Mouse (Mus musculus): ENCODE data around the gene Pcgf3. TPM values are rescaled to one million over a fixed set of nuclear protein-coding genes. Genes with fewer than 3 reads are reported as not detected.

The Pcgf3 gene
- polyA plus RNA-seq, 1 experiment from 2014 or later = 22.8 TPM

GRCm38 (mm10) chr5:108521016-108521415 is 60.0 kb downstream of the Pcgf3 start:
- no peak for ATAC-seq (ENCODE audit: insufficient number of reproducible peaks, insufficient read depth, low FRiP score, low TSS enrichment, low read depth)
- WGBS = 52% methylated on average over 2 of the region's 2 CpGs
- no peak overlapping the region for H3K4me3 ChIP-seq
- H3K4me1 ChIP-seq = 0 out of 2 replicates have a peak, but pooled peaks cover 2% of the 10 kb centered on the region
- H3K9me3 ChIP-seq = no peaks in the 10 kb centered on the region
- no peaks in the 10 kb centered on the region for H3K36me3 ChIP-seq
- no peak overlapping the region for H3K9ac ChIP-seq
- no peaks in the 10 kb centered on the region for H3K27me3 ChIP-seq
- H3K4me2 ChIP-seq = no peak overlapping the region
- H3K27ac ChIP-seq = no peak overlapping the region

DNA sequence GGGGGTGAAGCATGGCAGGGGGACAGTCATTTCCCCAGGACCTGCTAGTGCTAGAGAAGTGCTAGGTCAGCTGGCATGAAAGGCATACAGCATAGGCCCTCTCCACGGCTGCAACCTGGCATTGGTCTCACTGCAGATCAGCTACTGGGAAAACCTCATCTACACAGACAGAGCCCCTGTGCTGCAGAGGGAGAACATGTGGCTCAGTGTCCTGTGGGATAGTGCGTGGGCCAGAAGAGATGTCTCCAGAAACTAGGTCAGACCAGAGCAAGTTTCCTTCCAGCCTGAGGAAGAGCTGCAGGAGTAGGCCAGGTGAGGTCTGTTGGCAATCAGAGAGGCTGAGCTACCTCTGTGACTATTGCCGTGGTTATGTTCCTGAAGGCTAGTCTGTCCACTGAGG is 60.9 kb downstream of the Pcgf3 start:
- Histone ChIP-seq H3K4me1 (0 out of 2 replicates have a peak, but pooled peaks cover 2% of the 10 kb centered on the region), H3K27me3 (no peaks in the 10 kb centered on the region), H3K9ac (no peak overlapping the region), H3K4me3 (no peak overlapping the region), H3K36me3 (no peaks in the 10 kb centered on the region), H3K27ac (no peak overlapping the region), H3K4me2 (no peak overlapping the region), H3K9me3 (no peaks in the 10 kb centered on the region)
- ATAC-seq (ENCODE audit: insufficient number of reproducible peaks, insufficient read depth, low FRiP score, low TSS enrichment, low read depth) = no peak
- 76% methylated on average over 3 of the region's 3 CpGs for WGBS

DNA sequence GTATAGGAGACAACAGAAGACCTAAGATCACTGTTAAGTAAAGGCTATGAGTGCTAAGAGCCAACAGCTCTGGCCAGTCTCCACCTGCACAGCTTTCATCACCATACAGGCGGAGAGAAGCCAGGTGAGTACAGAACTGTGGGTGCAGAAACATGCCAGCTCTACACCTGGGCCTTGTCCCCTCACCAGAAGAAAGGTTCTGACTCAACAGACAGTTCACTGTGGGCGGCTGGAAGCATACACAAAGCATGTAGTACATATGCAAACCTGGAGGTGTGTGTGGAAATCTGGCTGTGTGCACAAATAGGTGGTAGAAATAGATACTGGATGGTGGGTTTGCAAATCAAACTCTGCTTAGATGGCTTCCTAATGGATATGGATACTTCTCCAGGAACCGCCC is 61.6 kb downstream of the Pcgf3 start:
- Histone ChIP-seq H3K4me2 (no peak overlapping the region), H3K27ac (no peak overlapping the region), H3K27me3 (no peaks in the 10 kb centered on the region), H3K4me1 (0 out of 2 replicates have a peak, but pooled peaks cover 2% of the 10 kb centered on the region), H3K9ac (no peak overlapping the region), H3K36me3 (no peaks in the 10 kb centered on the region), H3K4me3 (no peak overlapping the region), H3K9me3 (no peaks in the 10 kb centered on the region)
- no peak for ATAC-seq (ENCODE audit: insufficient number of reproducible peaks, insufficient read depth, low FRiP score, low TSS enrichment, low read depth)
- WGBS = 82% methylated on average over 3 of the region's 3 CpGs

DNA sequence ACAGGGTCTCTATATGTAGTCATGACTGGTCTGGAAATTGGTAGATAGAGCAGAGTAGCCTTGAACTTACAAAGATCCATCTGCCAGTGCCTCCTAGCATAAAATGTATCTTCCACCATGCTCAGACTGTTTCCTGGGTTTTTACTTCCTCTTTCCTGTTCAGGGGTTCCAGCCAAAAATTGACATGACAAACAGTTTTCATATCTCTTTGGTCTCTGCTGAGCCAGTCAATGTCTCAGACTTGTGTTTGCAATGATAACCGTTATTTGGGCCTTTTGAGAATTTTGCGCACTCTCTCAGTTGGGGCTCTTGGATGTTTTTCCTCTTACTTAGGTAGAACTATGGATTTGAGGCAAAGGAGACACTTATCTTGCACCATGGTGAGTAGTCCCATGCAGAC is 73.2 kb downstream of the Pcgf3 start:
- Histone ChIP-seq H3K9ac (no peak overlapping the region), H3K4me3 (no peak overlapping the region), H3K27me3 (no peaks in the 10 kb centered on the region), H3K4me1 (no peaks in the 10 kb centered on the region), H3K36me3 (no peaks in the 10 kb centered on the region), H3K9me3 (peaks cover 10% of the 10 kb centered on the region), H3K27ac (no peak overlapping the region), H3K4me2 (no peak overlapping the region)
- no peak for ATAC-seq (ENCODE audit: insufficient number of reproducible peaks, insufficient read depth, low FRiP score, low TSS enrichment, low read depth)
- 96% methylated on average over 2 of the region's 2 CpGs for WGBS

GRCm38 (mm10) chr5:108543516-108544291 is 82.7 kb downstream of the Pcgf3 start:
- Histone ChIP-seq H3K9me3 (no peaks in the 10 kb centered on the region), H3K4me1 (no peaks in the 10 kb centered on the region), H3K4me3 (no peak overlapping the region), H3K36me3 (no peaks in the 10 kb centered on the region), H3K27me3 (peaks cover 11% of the 10 kb centered on the region), H3K9ac (no peak overlapping the region), H3K27ac (no peak overlapping the region), H3K4me2 (no peak overlapping the region)
- 69% methylated on average over 7 of the region's 7 CpGs for WGBS
- no peak for ATAC-seq (ENCODE audit: insufficient number of reproducible peaks, insufficient read depth, low FRiP score, low TSS enrichment, low read depth)

- WGBS = 91% methylated on average over 5 of the region's 5 CpGs
- no peak for ATAC-seq (ENCODE audit: insufficient number of reproducible peaks, insufficient read depth, low FRiP score, low TSS enrichment, low read depth)
- Histone ChIP-seq H3K4me3 (no peak overlapping the region), H3K9ac (no peak overlapping the region), H3K9me3 (no peaks in the 10 kb centered on the region), H3K4me1 (peaks cover 14% of the 10 kb centered on the region), H3K4me2 (no peak overlapping the region), H3K27ac (no peak overlapping the region), H3K36me3 (no peaks in the 10 kb centered on the region), H3K27me3 (peaks cover 43% of the 10 kb centered on the region)
Observed at GRCm38 (mm10) chr5:108547636-108548035, 86.6 kb downstream of the Pcgf3 start.

DNA sequence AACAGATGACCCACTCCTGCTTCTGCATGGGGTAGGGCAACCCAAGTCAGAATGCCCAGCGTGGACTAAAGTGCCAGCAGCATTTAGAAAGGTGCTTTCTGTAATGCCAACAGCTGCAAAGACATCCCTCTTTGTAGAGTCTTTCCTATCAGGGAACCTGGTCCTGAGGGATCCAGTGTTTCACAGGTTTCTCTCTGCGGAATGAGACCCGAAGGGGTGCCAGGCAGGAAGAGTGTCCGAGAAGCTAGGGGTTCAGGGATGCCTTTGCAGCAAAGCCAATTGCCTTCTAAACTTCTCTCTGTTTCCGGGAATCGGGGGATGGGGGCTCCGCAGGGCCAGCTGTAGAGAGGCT is 88.1 kb downstream of the Pcgf3 start:
- Histone ChIP-seq H3K4me2 (peak overlapping the region; percentile 73), H3K9me3 (no peaks in the 10 kb centered on the region), H3K27me3 (peaks cover 48% of the 10 kb centered on the region), H3K4me1 (peaks cover 14% of the 10 kb centered on the region), H3K27ac (no peak overlapping the region), H3K36me3 (no peaks in the 10 kb centered on the region), H3K4me3 (peak overlapping the region; percentile 41), H3K9ac (no peak overlapping the region)
- no peak for ATAC-seq (ENCODE audit: insufficient number of reproducible peaks, insufficient read depth, low FRiP score, low TSS enrichment, low read depth)
- WGBS = 18% methylated on average over 7 of the region's 7 CpGs

DNA sequence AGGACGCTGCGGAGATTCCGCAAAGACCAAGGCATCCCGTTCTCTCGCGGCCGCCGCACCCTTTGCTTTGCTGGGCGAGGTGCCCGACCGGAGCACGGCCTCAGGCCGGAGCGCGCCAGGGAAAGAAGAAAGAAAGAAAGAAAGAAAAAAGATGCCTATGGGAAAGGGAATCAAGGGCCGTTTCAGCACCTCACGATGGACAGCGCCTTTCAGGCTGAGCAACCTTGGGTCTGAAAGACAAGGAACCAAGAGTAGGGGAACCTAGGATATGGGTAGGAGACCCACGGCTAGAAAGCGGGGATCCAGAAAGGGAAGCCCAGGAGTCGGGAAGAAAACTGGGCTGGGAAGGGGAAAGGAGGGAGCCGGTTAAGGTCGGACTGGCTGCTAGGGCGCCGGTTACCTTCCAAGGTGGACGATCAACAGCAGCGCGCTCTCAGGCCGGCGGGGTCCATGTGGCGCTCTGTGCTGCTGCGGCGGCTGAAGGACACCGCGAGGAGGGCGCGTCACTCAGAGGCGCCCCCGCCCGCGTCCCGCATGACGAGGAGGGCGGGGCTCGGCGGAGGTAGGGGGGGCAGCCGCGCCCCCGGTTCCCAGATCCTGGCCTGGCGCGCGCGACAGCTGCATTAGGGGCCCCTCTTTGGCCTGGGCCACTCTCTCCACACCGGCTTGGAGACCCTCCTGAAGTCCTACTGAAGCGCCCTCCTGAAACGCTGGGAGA is 88.6 kb downstream of the Pcgf3 start, which contains the start of gene Cplx1:
TSS of gene Cplx1 (minus strand) at position 536 of the 718 bp plus-strand sequence.
- no peaks in the 10 kb centered on the region for H3K9me3 ChIP-seq
- peaks cover 14% of the 10 kb centered on the region for H3K4me1 ChIP-seq
- H3K4me3 ChIP-seq = peak within 1 kb of the TSS; percentile 41
- H3K4me2 ChIP-seq = peak within 1 kb of the TSS; percentile 73
- peak within 1 kb of the TSS; percentile 32; the same call in 1 of the 2 replicates for H3K9ac ChIP-seq
- H3K27ac ChIP-seq = no peak within 1 kb of the TSS
- peaks cover 52% of the 10 kb centered on the region for H3K27me3 ChIP-seq
- WGBS = under 1% methylated on average over 55 of the region's 56 CpGs
- 0 out of 2 replicates have a peak, but pooled peaks have one; percentile 11 for ATAC-seq (ENCODE audit: insufficient number of reproducible peaks, insufficient read depth, low FRiP score, low TSS enrichment, low read depth)
- no peaks in the 10 kb centered on the region for H3K36me3 ChIP-seq

- Histone ChIP-seq H3K4me2 (peak overlapping the region; percentile 73), H3K4me3 (peak overlapping the region; percentile 41), H3K9me3 (no peaks in the 10 kb centered on the region), H3K4me1 (peaks cover 14% of the 10 kb centered on the region), H3K27ac (no peak overlapping the region), H3K9ac (peak overlapping the region; percentile 32; the same call in 1 of the 2 replicates), H3K36me3 (no peaks in the 10 kb centered on the region), H3K27me3 (peaks cover 52% of the 10 kb centered on the region)
- ATAC-seq (ENCODE audit: insufficient number of reproducible peaks, insufficient read depth, low FRiP score, low TSS enrichment, low read depth) = no peak
- under 1% methylated on average over 16 of the region's 16 CpGs for WGBS
Observed at GRCm38 (mm10) chr5:108550207-108550594, 89.2 kb downstream of the Pcgf3 start.

GRCm38 (mm10) chr5:108554041-108554440 is 93.0 kb downstream of the Pcgf3 start:
- 73% methylated on average over 1 of the region's 1 CpGs for WGBS
- Histone ChIP-seq H3K27ac (no peak overlapping the region), H3K4me1 (peaks cover 13% of the 10 kb centered on the region), H3K9me3 (no peaks in the 10 kb centered on the region), H3K36me3 (no peaks in the 10 kb centered on the region), H3K27me3 (peaks cover 37% of the 10 kb centered on the region), H3K4me2 (no peak overlapping the region), H3K4me3 (no peak overlapping the region), H3K9ac (no peak overlapping the region)
- no peak for ATAC-seq (ENCODE audit: insufficient number of reproducible peaks, insufficient read depth, low FRiP score, low TSS enrichment, low read depth)
